Comparison of ENCODE assay signal across 20 mouse cellular contexts in the genomic region with DNA sequence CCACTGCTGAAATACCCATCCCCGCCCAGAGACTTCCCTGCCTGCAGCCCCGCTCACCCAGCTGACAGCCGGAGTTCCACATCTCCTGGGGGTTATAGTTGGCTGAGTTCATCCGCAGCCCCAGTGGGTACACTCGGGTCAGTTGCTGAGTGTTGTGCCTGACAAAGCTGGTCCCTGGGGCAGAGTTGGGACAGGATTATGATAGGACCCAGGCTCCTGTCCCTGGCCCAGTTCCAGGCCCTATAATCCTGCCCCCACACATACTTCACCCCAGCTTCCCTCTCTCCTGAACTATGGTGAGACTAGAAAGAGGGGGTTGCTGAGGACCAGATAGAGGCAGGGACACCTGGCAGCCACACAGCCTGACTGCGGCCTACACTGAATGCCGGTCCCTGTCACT. TPM values are rescaled to one million over a fixed set of nuclear protein-coding genes. Genes with fewer than 3 reads are reported as not detected.
DNase-seq lines count a peak whose midpoint lies in the region; ATAC-seq lines count a peak whose summit lies in the region.
"Had no signal": no experiment of that assay in that cellular context is flagged by ENCODE, and none has a peak within 500 bp of the region (broad histone marks: within the 10 kb centered on the region; RNA-seq: fewer than 3 reads in every experiment).

No protein-coding gene starts in this region.

- peaks cover 39% of the 10 kb centered on the region for H3K36me3 ChIP-seq in heart, embryonic 10.5 days
- H3K36me3 ChIP-seq in midbrain, embryonic 10.5 days, result peaks cover 28% of the 10 kb centered on the region
- peaks cover under 1% of the 10 kb centered on the region; the same call in 1 of the 2 replicates for H3K36me3 ChIP-seq in midbrain, embryonic 15.5 days (replicated peaks)
- peaks cover 23% of the 10 kb centered on the region for H3K36me3 ChIP-seq in hindbrain, embryonic 13.5 days

- H3K4me2 ChIP-seq in midbrain, embryonic 15.5 days, result no peak overlapping the region
- no peak overlapping the region for H3K4me2 ChIP-seq in hindbrain, embryonic 13.5 days
- H3K4me2 ChIP-seq: forebrain, embryonic 13.5 days had no signal

- no peak overlapping the region for H3K4me3 ChIP-seq in heart, embryonic 10.5 days
- no peak overlapping the region for H3K4me3 ChIP-seq in midbrain, embryonic 10.5 days
- no peak overlapping the region for H3K4me3 ChIP-seq in midbrain, embryonic 15.5 days
- H3K4me3 ChIP-seq in hindbrain, embryonic 13.5 days, result no peak overlapping the region
- H3K4me3 ChIP-seq: forebrain, embryonic 13.5 days had no signal

- H3K9ac ChIP-seq in midbrain, embryonic 15.5 days, result no peak overlapping the region
- H3K9ac ChIP-seq in hindbrain, embryonic 13.5 days, result no peak overlapping the region
- H3K9ac ChIP-seq: forebrain, embryonic 13.5 days; forebrain, postnatal 0 days had no signal

- peak; percentile 11 for DNase-seq in cerebellum, adult 9-11 months
- no peak for DNase-seq in cerebellum, postnatal 36 days
- no peak for DNase-seq in heart, embryonic 10.5 days (ENCODE audit: low spot score)
- DNase-seq in heart, postnatal 4 days, result no peak
- DNase-seq in midbrain, embryonic 10.5 days (ENCODE audit: low spot score), result no peak
- DNase-seq: adrenal gland, postnatal 36 days; cerebellum, adult 9-10 months; forebrain, postnatal 0 days; heart, postnatal 14 days; kidney, adult 8-10 months had no signal

- ATAC-seq in midbrain, embryonic 15.5 days (replicated peaks), result no peak
- no peak for ATAC-seq in hindbrain, embryonic 13.5 days (ENCODE audit: low FRiP score)
- ATAC-seq: activated CD4-positive, CD25-positive, alpha-beta regulatory T cell, adult 4 months; forebrain, embryonic 13.5 days; forebrain, postnatal 0 days; hindbrain, embryonic 16.5 days; inflammation-experienced regulatory T-cells, adult 6 months; intestine, postnatal 0 days; Patski had no signal

- no peaks in the 10 kb centered on the region for H3K9me3 ChIP-seq in heart, embryonic 10.5 days
- H3K9me3 ChIP-seq in midbrain, embryonic 10.5 days (replicated peaks), result no peaks in the 10 kb centered on the region
- no peaks in the 10 kb centered on the region for H3K9me3 ChIP-seq in midbrain, embryonic 15.5 days
- H3K9me3 ChIP-seq in hindbrain, embryonic 13.5 days, result no peaks in the 10 kb centered on the region
- H3K9me3 ChIP-seq: embryonic facial prominence, embryonic 10.5 days; forebrain, embryonic 13.5 days had no signal

- H3K4me1 ChIP-seq in heart, embryonic 10.5 days, result peaks cover 25% of the 10 kb centered on the region
- peaks cover 13% of the 10 kb centered on the region for H3K4me1 ChIP-seq in midbrain, embryonic 10.5 days
- no peaks in the 10 kb centered on the region; the same call in 1 of the 2 replicates for H3K4me1 ChIP-seq in midbrain, embryonic 15.5 days
- peaks cover 7% of the 10 kb centered on the region; the same call in 1 of the 2 replicates for H3K4me1 ChIP-seq in hindbrain, embryonic 13.5 days (replicated peaks)
- H3K4me1 ChIP-seq: forebrain, embryonic 13.5 days had no signal

- H3K27ac ChIP-seq in heart, embryonic 10.5 days, result peak overlapping the region; percentile 57; the same call in 1 of the 2 replicates
- peak overlapping the region; percentile 33; the same call in 1 of the 2 replicates for H3K27ac ChIP-seq in midbrain, embryonic 10.5 days (replicated peaks)
- H3K27ac ChIP-seq in midbrain, embryonic 15.5 days, result no peak overlapping the region
- H3K27ac ChIP-seq in hindbrain, embryonic 13.5 days, result no peak overlapping the region
- H3K27ac ChIP-seq: embryonic facial prominence, embryonic 10.5 days; forebrain, embryonic 13.5 days had no signal

- H3K27me3 ChIP-seq in heart, embryonic 10.5 days (ENCODE audit: insufficient read depth, poor library complexity, severe bottlenecking), result peaks cover 18% of the 10 kb centered on the region; the same call in 1 of the 2 replicates
- peaks cover 8% of the 10 kb centered on the region for H3K27me3 ChIP-seq in midbrain, embryonic 10.5 days (ENCODE audit: low read depth, poor library complexity, severe bottlenecking)
- H3K27me3 ChIP-seq in midbrain, embryonic 15.5 days (replicated peaks), result no peaks in the 10 kb centered on the region
- peaks cover 7% of the 10 kb centered on the region; the same call in 1 of the 2 replicates for H3K27me3 ChIP-seq in hindbrain, embryonic 13.5 days
- H3K27me3 ChIP-seq: CH12.LX, Patski had no signal

- 84% methylated on average over 7 of the region's 7 CpGs for WGBS in heart, embryonic 10.5 days
- 90% methylated on average over 7 of the region's 7 CpGs for WGBS in midbrain, embryonic 10.5 days
- 77% methylated on average over 7 of the region's 7 CpGs for WGBS in midbrain, embryonic 15.5 days
- WGBS in hindbrain, embryonic 13.5 days, result 90% methylated on average over 7 of the region's 7 CpGs

RNA-seq across cellular contexts. Expression of gene Plcd3, which starts 27.8 kb away (rescaled TPM):
- 3.6 and 4.8 TPM in 2 replicates for polyA plus RNA-seq in heart, embryonic 10.5 days (2016; fragmentation: Nextera tagmentation; extraction: Ambion mirVana)
- total RNA-seq in heart, postnatal 4 days (2021), result 10 to 100 TPM; 28.0 to 34.8 TPM
- polyA plus RNA-seq in midbrain, embryonic 10.5 days (2016; fragmentation: Nextera tagmentation; extraction: Ambion mirVana), result 1.4 TPM in 2 replicates
- polyA plus RNA-seq in midbrain, embryonic 15.5 days (2015; fragmentation: Nextera tagmentation; extraction: Ambion mirVana), result 3.0 and 3.8 TPM in 2 replicates
- 1.5 and 1.9 TPM in 2 replicates for polyA plus RNA-seq in hindbrain, embryonic 13.5 days (2015; fragmentation: Nextera tagmentation; extraction: Ambion mirVana)
- polyA plus RNA-seq: inflammation-experienced regulatory T-cells, adult 6 months had no signal

RNA-seq across cellular contexts. Expression of gene Acbd4, which starts 27.8 kb away (rescaled TPM):
- polyA plus RNA-seq in heart, embryonic 10.5 days (2016; fragmentation: Nextera tagmentation; extraction: Ambion mirVana), result 9.8 and 10.2 TPM in 2 replicates
- 10 to 100 TPM; 25.9 to 29.2 TPM for total RNA-seq in heart, postnatal 4 days (2021)
- 10.7 and 12.5 TPM in 2 replicates for polyA plus RNA-seq in midbrain, embryonic 10.5 days (2016; fragmentation: Nextera tagmentation; extraction: Ambion mirVana)
- 9.7 and 11.1 TPM in 2 replicates for polyA plus RNA-seq in midbrain, embryonic 15.5 days (2015; fragmentation: Nextera tagmentation; extraction: Ambion mirVana)
- polyA plus RNA-seq in hindbrain, embryonic 13.5 days (2015; fragmentation: Nextera tagmentation; extraction: Ambion mirVana), result 7.3 and 9.0 TPM in 2 replicates

RNA-seq across cellular contexts. Expression of gene Hexim1, which starts 42.4 kb away (rescaled TPM):
- 1.8 and 2.8 TPM in 2 replicates for polyA plus RNA-seq in heart, embryonic 10.5 days (2016; fragmentation: Nextera tagmentation; extraction: Ambion mirVana)
- 10 to 100 TPM; 14.8 to 15.7 TPM for total RNA-seq in heart, postnatal 4 days (2021)
- polyA plus RNA-seq in midbrain, embryonic 10.5 days (2016; fragmentation: Nextera tagmentation; extraction: Ambion mirVana), result 2.3 and 2.7 TPM in 2 replicates
- polyA plus RNA-seq in midbrain, embryonic 15.5 days (2015; fragmentation: Nextera tagmentation; extraction: Ambion mirVana), result 3.1 and 3.7 TPM in 2 replicates
- 3.6 and 4.3 TPM in 2 replicates for polyA plus RNA-seq in hindbrain, embryonic 13.5 days (2015; fragmentation: Nextera tagmentation; extraction: Ambion mirVana)

RNA-seq across cellular contexts. Expression of gene Dcakd, which starts 45.5 kb away (rescaled TPM):
- 113 and 137 TPM in 2 replicates for polyA plus RNA-seq in heart, embryonic 10.5 days (2016; fragmentation: Nextera tagmentation; extraction: Ambion mirVana)
- total RNA-seq in heart, postnatal 4 days (2021), result 10 to 100 TPM; 76.4 to 77.9 TPM
- polyA plus RNA-seq in midbrain, embryonic 10.5 days (2016; fragmentation: Nextera tagmentation; extraction: Ambion mirVana), result 265 and 287 TPM in 2 replicates
- 182 and 184 TPM in 2 replicates for polyA plus RNA-seq in midbrain, embryonic 15.5 days (2015; fragmentation: Nextera tagmentation; extraction: Ambion mirVana)
- polyA plus RNA-seq in hindbrain, embryonic 13.5 days (2015; fragmentation: Nextera tagmentation; extraction: Ambion mirVana), result 164 and 165 TPM in 2 replicates

RNA-seq across cellular contexts. Expression of gene Nmt1, which starts 45.7 kb away (rescaled TPM):
- 58.4 and 59.0 TPM in 2 replicates for polyA plus RNA-seq in heart, embryonic 10.5 days (2016; fragmentation: Nextera tagmentation; extraction: Ambion mirVana)
- total RNA-seq in heart, postnatal 4 days (2021), result 10 to 100 TPM; 57.6 to 62.7 TPM
- polyA plus RNA-seq in midbrain, embryonic 10.5 days (2016; fragmentation: Nextera tagmentation; extraction: Ambion mirVana), result 57.3 and 61.8 TPM in 2 replicates
- polyA plus RNA-seq in midbrain, embryonic 15.5 days (2015; fragmentation: Nextera tagmentation; extraction: Ambion mirVana), result 26.8 and 35.5 TPM in 2 replicates
- polyA plus RNA-seq in hindbrain, embryonic 13.5 days (2015; fragmentation: Nextera tagmentation; extraction: Ambion mirVana), result 37.8 and 44.5 TPM in 2 replicates

Comparison
In these comparisons a context has a peak if more than half of its experiments do, and no peak if none do; other contexts are left out.
1. H3K27ac ChIP-seq: peak in heart, embryonic 10.5 days (single experiment) and midbrain, embryonic 10.5 days (single experiment); none in midbrain, embryonic 15.5 days (single experiment) and hindbrain, embryonic 13.5 days (single experiment).